10 mouse cellular contexts compared by ENCODE assay signal in genomic region chr5:39143648-39144047, GRCm38 (mm10).
A peak's percentile ranks its signal among the peaks of the same experiment; 100 is the strongest.
DNase-seq lines count a peak whose midpoint lies in the region; ATAC-seq and TF ChIP-seq lines count a peak whose summit lies in the region.
"Had no signal": no experiment of that assay in that cellular context is flagged by ENCODE, and none has a peak within 500 bp of the region (broad histone marks: within the 10 kb centered on the region; RNA-seq: fewer than 3 reads in every experiment).

No protein-coding gene starts in this region.

- no peaks in the 10 kb centered on the region for H3K4me1 ChIP-seq in lung, embryonic 14.5 days (ENCODE audit: insufficient read depth)

- H3K9me3 ChIP-seq in lung, embryonic 14.5 days (ENCODE audit: low read depth, low read length): no peaks in the 10 kb centered on the region

- TF ChIP-seq CTCF in lung, embryonic 14.5 days (IDR thresholded peaks at IDR 0.05; ENCODE audit: low read depth): no peak

- H3K27ac ChIP-seq in lung, embryonic 14.5 days (ENCODE audit: low read depth): no peak overlapping the region

- H3K4me2 ChIP-seq in lung, embryonic 14.5 days: no peak overlapping the region

- no peaks in the 10 kb centered on the region for H3K27me3 ChIP-seq in lung, embryonic 14.5 days (ENCODE audit: insufficient read depth, low read length)

- peak; percentile 18 to 29 for DNase-seq in heart, adult 18-20 months
- DNase-seq in heart, postnatal 25 days (ENCODE audit: low spot score): no peak
- DNase-seq in lung, embryonic 14.5 days: peak; percentile 45
- no peak for DNase-seq in lung, postnatal 36 days
- DNase-seq in adrenal gland, postnatal 25 days: peak; percentile 21
- peak; percentile 18 to 58 for DNase-seq in heart, postnatal 14 days
- no peak for DNase-seq in adipocyte (ENCODE audit: low spot score)
- no peak for DNase-seq in embryo, embryonic 10 days (ENCODE audit: low spot score)
- DNase-seq: lung, adult 2 months had no signal

- 0 out of 2 replicates have a peak, but pooled peaks have one; percentile 28 for ATAC-seq in lung, embryonic 14.5 days (ENCODE audit: insufficient read depth)
- ATAC-seq: CD4-positive, CD25-positive, alpha-beta regulatory T cell, adult 4 months had no signal

- 37% methylated on average over 4 of the region's 4 CpGs for WGBS in lung, embryonic 14.5 days

- no peak overlapping the region for H3K4me3 ChIP-seq in lung, embryonic 14.5 days (ENCODE audit: low read depth, low read length)

- intact Hi-C loops in heart, postnatal 25 days (cut with DNase I): no loop called here
- intact Hi-C loops in heart, postnatal 14 days (cut with DNase I): no loop called here

- no peaks in the 10 kb centered on the region for H3K36me3 ChIP-seq in lung, embryonic 14.5 days (ENCODE audit: insufficient read depth)

- H3K9ac ChIP-seq in lung, embryonic 14.5 days: no peak overlapping the region

Comparison
In these comparisons a context has a peak if more than half of its experiments do, and no peak if none do; other contexts are left out.
1. DNase-seq: peak in heart, adult 18-20 months (2 of 2), lung, embryonic 14.5 days (single experiment), adrenal gland, postnatal 25 days (single experiment) and heart, postnatal 14 days (2 of 2); none in heart, postnatal 25 days (single experiment), lung, postnatal 36 days (single experiment), adipocyte (single experiment) and embryo, embryonic 10 days (single experiment).